Mouse (Mus musculus) NIH3T3 (cell line): Measurements from ENCODE around the gene Nav2.

ENCODE experiments used
- DNase-seq: peaks from one replicate; pipeline ENCODE4 v3.0.0-alpha.2; 2012; ENCODE audit warnings: low read depth

Gene Nav2

DNA sequence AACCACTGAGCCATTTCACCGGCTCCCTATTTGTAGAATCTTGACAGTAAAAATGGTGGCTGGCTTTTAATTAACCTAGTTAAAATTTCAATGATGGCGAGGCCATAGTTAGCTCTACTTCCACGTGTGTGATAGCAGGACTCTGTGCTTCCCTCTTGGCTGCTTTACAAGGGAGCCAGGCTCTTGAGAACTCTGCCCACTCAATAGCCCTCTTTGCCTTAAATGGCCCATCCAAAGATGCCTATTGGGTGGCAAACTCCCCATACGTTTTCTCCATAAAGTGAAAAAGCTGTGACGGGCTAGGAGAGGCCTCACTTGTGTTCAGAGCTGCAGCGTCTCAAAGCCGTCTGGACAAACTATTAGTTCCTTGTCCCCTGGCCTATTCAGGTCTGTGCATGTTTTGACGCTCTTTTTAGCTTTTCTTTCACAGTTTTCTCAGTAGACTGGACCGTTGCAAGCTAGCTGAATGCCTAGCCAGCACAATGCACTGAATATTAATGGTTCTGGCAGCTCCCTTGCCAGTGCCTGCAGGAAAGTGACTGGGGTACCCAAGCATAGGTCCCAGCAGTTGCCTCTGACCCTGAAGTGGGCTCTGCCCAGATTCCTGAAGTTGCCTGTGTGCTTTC, 453.1 kb downstream of the Nav2 start:
- no peak for DNase-seq

DNA sequence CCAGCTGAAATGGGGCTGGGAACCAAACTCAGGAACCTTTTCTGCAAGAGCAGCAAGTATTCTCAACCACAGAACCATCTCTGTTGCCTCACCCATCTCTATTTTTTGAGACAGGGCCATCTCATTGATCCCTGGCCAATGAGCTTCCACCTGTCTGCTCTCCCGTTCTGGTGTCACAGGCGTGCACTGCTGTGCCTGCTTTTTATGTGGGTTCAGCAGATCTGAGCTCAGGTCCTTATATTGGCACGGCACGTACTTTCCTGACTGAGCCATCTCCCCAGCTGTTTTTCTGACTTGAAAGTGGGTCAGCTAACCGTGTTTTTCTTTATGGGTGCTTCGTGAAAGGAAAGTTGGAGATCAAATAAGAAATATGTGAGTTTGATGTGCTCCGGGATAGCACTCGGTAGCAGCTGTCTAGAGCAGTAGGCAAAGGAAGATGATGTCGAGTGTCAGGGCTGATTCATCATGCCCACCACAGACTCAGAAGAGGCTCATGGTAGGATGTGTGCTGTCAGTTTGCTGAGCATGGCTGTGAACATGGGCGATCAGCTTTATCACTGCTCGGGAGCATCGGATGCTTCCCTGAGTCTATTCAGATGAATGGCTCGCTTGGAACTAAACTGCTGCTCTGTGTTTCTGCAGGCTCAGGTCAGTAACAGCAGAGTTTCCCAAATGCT, 456.1 kb downstream of the Nav2 start:
- DNase-seq = no peak

DNA sequence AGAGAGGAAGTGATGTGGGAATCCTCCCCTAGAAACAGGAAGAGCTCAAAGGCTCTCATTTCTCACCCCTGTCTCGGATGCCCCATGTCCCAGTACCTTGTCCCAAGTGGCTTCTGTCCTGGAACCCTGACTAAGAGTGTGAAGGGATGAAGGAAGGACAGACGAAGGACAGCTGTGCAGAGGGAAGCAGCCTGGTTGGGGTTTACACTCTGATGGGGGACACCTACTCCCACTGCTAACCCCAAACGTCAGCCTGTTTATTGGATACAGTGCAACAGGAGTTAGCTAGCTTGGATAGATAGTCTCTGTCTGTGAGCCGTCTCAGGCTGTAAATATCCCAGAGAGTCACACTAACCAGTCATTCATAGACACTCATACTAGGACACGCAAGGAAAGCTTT, 460.1 kb downstream of the Nav2 start:
- DNase-seq = no peak

DNA sequence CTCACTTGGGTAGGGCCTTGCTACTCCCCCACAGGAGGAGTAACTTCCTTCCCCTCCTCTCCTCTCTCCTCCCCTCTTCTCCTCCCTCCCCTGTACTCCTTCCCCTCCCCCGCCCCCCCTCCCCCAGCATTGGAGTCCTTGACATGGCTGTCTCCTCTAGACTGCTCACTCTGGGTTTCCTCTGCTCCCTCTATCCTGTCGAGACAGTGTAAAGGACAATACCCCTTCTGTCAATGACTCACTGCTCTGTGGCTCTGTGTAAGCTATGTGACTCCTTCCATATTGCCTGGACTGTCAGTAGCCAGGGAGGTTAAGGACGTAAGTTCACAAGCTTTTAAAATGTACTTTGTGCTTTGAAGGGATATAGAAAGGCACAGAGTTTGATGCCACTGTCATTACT, 460.5 kb downstream of the Nav2 start:
- no peak for DNase-seq

DNA sequence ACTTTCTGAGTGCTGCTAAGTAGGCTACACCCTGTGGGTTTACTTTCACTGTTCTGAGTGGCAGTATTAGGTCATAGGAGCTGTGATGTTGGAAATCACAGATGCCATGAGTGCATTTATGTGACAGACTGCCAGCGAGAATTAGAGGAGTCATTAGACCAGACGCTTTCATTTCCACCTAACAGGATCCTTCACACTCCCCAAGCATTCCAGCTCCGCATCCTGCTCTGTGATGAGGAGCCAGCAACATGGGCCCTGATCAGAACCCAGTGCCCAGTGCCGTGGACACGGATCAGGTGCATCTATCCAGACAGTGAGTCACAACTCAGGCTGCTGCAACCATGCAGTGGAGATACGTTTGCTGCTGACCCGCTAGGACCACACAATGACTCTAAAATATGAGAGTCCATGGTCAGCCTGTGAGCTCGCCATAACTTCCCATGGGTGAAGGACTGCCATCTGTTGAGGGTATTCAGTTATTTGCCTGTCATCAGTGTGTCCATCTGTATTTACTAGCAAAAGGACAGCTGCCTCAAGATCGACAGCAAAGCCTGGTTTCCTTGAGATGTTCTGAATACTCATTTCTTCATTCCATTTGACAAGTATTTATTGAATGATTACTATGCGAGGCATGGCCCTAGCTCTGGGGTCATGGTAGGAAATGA, 461.4 kb downstream of the Nav2 start:
- no peak for DNase-seq

DNA sequence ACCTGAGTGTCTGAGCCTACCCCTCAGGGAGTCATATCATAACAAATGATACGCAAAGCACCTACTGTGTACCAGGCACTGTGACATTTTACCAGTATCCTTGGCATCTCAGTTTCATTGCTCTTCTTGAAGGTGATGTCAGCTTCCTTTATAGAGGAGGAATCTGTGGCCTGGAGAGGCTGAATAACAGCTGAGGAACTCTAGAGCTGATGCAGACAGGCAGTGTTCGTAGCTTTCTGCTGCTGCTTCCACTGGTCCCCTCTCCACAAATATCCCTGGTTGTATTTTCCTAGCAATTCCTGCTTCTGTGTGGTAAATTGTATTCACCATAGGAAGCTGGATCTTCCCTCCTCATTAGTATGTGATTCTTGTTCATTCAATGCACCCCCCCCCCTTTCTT, 462.8 kb downstream of the Nav2 start:
- DNase-seq = no peak

DNA sequence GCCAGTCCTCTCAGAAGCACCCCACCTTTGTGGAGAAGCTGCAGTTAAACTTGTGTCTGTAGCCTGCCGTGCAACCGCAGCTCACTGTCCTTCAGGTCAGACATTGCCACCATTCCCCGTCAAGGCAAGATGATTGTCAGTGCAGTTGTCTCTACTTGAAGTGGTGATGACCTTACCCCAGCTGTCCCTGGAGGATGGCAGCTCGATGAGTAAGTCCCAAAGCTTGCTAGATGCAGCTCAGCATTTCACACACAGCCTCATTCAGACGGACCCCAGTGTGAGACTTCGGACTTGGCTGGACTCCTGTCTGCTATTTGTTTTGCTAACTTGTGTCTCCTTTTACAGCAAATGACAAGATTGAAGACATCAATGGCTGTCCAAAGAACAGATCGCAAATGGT, 463.5 kb downstream of the Nav2 start:
- DNase-seq = no peak

DNA sequence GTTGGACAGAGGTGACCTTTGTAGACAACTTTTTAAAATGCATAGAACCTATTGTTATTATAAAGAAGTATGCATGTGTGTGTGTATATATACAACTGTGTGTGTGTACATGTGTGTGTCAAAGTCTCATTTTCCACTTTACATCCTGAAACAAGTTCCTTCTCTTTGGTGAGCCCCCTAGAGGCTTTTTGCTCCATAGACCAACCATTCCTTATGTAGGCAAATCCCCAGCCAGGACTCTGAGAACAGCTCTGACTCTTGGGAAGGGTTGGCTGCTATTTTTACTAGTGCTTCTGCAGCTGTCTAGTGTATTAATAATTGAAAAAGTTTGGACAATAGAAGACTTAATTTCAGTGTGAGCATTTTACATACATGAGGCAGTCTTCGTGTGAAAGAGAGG, 464.7 kb downstream of the Nav2 start:
- peak; percentile 36 for DNase-seq

DNA sequence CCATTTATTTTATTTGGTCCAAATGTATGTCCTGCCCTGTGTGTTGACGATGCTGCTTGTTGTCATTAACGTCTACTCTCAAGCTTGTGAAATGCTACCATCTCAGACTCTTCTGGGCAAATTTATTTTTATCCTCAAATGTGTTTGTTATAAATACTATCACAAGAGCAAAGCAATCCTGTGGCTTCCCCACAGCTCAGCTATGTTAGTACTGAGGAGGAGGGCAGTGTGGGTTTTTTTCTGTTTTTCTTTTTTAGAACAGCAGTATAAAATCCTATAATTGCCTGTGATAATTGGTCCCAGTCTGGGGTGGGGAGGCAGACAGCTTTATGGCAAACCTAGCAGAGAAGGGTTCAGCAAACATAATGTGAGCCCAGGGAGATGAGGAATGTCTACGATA, 465.1 kb downstream of the Nav2 start:
- DNase-seq = no peak

DNA sequence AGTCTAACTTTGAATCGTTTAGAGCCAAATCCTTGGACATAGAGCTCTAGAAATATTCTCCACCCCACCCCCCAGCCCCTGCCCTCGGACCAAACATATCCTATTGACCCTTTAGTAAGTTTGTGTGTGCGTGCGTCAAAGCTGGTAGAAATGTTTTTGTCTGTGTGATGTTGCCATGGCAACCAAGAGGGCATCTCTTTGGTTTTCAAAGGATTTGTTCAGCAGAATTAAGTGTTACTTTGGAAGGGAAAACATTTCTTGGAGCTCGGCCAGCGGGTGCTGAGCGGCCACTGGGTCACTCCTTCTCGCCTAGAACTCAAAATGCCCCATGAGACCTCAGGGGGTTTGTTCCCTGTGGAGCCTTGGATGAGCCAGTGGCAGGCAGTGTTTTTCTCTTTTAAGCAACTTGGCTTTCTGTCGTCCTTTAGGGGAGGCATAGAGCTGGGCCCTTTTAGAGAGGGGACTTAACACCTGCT, 467.0 kb downstream of the Nav2 start:
- DNase-seq = no peak

DNA sequence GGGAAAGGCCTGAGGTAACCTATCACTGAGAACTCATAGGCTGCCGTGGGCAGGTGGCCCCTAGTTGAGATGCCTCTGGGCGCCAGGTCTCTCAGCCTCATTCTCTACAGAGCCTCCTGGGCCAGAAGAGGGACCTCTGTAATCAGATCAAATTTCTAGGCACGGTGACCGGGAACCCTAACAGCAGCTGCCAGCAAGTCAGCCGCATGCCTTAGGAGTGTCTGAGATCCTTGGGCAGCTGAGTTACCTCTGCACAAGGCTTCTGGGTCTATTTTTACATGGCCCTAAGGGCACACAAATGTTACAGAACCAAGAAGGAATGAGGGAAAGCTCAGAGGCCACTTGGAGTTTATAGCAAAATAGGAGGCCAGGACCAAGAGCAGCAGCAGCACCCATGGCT, 470.1 kb downstream of the Nav2 start:
- DNase-seq = no peak

DNA sequence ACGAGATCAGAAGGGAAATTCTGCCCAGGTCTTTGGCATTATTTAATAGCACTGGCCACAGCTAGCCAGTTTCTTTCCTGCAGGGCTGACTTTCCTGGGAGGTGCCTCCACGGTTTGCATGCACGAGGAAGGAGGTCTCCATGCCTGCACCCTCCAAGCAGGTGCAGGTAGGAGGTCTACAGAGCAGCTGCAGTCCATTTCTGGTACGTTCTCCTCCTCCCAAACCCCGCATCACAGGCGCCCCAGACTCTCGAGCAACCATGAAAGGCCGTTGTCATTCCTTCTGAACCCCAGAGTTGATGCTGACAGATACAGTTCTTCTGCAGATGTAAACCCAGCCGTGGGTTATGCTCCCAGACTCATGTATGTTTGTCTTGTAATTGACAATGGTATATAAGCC, 472.4 kb downstream of the Nav2 start:
- DNase-seq = no peak

DNA sequence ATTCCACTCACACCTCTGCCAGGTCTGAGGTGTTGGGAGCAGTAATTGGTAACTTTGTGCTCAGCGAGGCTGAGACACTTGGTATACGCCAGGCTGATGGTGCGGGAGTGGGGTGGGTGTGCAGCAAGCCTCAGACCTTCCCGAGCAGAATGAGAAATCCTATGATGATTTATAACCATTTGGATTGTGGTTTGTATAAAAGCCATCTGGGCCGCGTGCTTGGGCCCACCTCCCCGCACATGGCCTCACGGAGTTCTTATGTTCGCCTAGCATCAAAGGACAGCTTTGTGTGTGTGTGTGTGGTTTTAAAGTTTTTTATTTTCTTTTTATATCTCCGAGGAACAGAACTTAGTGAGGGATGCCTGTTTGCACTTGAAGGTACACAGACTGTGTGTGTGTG, 474.4 kb downstream of the Nav2 start:
- peak; percentile 40 for DNase-seq

DNA sequence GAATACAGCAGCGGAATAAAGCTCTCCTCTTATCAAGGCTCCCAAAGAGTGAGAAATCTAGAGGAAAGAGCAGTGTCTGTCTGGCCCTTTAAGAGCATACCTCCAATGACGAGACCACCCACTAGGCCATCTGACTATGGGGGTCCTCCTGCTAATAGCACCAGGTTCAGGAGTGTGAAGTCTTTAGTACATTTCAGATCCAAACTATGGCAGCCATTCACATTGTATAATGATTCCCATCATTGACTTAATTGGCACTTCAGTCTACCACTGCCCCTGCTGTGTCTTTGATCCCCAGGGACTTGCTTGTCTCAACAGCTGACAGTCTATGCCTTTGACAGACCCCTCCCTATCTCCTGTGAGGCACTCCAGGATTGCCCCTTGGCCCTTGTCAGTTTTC, 479.6 kb downstream of the Nav2 start:
- no peak for DNase-seq

DNA sequence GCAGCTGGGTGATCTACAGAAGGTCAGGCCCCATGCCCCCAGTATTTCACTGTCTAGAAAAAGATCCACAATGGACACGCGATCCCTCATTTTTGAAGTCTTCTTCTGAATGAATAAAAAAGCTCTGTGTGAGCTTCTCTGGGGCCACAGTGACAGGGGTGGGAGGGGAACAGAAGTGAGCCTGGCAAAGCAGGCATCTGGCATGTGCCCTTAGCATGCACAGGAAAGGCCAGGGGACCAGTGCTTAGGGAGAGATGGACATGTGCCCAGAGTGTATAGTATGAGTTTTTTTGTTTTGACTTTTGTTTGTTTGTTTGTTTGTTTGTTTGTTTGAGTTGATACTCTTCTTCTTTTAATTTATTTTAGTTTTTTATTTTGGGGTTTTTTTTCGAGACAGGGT, 481.8 kb downstream of the Nav2 start:
- DNase-seq = no peak

DNA sequence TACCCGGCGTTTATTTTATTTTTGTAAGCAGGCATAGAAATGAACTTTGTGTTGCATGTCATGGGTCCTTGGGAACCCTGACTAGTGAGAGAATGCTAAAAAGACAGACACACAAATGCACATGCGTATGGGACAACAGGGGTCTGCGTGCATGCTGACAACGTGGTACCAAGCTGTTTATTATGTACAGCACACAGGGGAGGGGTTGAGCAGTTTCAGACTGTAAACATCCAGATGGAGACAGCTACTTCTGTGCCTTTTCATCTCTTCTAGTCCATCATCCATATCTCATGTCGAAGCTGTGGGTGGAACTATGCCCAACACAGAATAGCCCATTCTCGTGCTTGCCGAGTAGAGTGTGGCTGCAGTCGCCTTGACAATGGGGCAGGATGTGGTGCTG, 482.3 kb downstream of the Nav2 start:
- no peak for DNase-seq

DNA sequence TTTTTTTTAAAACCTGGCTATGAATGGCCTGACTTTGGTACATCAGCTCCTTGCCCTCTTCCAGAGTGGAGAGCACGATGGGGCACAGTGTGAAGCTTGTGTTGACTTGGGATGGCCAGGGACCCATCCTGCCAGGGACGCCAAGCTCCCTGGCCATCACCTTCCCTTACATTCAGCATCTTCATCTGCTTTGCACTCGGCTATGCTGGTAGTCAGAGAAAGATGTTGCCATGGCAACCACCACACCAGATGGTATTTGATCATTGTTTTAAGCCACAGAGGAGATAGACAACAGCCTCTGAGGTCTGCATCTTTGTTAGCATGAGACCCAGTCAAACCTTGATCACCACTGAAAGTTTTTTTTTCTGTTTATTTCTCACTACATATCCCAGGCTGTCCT, 483.7 kb downstream of the Nav2 start:
- DNase-seq = no peak

DNA sequence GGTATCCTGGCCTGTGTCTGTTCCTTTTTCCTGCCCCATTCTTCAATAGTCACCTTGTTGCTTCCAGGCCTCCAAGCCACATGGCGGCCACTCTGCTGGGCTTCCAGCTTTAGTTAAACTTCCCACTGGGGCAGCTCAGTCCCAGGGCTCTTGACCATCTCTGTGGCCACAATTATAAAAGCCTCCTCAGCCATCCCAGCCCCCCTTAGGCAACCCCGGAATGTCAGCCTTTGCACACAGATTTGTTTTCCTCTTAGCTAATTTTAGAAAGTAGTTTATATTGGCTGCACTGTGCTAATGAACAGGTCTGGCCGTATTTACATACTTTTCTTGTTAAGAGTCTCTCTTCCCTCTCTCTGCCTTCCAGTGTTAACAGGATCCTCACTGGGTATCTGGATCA, 484.3 kb downstream of the Nav2 start:
- no peak for DNase-seq

DNA sequence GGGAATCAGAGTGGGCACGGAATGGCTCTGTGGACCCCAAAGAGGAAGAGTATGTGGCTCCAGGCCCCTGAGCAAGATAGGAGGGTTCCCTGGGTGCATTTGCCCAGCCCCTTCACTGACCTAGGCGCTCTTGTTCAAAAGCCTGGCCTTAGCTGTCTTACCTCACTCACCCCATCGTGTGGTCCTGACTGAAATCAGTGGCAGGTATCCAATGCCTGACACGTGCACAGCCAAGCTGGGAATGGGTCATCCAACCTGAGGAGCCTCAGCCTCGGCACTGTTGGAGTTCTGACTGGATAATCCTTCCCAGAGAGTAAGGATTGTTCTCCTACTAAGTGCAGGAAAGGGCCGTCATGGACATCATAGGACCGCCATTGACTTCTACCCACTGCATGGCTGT, 485.3 kb downstream of the Nav2 start:
- no peak for DNase-seq

DNA sequence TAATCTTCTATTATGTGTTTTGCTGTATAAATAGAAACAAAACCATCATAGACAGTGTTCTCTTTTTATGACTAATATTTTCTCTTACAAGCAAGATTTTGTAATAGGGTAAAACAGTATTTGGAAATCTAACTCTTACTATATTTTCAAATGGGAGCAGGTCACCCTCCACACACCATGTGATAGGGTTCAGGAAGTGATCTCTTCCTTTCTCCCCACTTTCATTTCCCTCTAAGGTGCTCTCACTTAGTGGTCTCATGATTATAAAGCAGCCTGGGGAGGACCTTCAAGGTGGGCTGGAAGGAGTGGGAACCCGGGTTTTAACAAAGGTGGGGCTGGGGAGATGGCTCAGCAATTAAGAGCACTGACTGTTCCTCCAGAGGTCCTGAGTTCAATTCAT, 487.7 kb downstream of the Nav2 start:
- peak; percentile 59 for DNase-seq

DNA sequence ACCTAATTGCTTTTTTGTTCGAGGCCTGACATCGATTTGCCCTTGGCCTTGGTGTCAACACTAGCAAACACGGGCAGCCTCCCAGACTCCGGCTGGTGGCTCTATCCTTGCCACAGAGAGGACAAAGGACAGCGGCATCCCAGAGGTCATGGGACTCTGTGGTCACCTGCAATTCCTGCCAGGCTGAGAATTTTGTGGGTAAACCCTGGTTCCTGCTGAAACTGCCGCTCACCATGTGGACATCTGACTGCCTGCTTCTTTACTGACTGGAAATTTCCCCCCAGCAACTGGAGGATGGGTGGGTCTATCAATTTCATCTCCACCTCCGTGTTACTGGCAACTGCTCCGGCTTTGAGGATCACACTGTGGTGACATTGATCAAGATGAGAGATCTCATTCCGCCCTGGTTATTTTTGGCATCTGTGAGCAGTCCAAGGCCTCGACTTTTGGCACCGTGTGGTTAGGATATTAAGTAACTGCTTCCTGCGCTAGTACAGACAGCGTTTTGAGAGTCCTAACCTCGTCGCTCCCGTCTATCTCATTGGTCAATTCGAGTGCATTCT, 489.0 kb downstream of the Nav2 start:
- peak; percentile 38 for DNase-seq

DNA sequence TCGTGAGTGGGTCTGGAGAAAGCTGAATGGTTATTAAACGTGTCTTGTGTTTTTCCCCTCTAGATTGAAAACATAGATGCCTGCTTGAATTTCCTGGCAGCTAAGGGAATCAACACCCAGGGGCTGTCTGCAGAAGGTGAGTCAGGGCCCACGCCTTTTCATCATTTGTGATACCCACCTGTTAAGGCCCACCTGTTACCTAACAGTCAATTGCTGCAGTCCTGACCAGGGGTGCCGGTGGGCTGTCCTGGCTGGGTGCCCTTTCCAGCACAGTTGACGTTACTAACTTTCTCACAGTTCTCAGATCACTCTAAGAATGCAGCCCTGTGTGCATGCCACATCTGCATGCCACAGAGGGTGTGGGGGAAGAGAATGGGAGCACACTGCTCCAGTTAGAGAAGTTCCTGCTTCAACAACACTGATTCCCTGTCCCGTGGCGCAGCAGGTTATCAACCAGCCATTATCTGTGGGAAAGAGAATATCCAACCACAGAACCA, 489.6 kb downstream of the Nav2 start:
- no peak for DNase-seq

DNA sequence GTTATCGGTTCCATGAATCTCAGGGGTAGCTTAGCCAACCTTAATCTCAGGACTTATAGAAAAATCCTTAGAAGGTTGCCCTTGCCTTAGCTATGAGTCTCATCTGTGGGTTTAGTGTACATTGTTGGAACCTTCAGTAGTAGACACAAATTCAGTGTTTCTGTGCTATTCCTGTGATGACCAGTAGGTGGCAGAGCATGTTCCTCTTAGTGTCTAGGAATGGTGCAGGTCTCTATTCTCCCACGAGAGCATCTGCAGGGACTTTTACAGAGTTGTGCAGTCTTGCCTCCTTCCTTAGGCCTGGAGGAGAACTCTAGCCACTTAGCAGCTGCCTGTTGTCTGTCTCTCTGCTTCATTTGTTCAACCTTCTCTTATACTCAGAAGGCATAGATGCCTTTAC, 490.8 kb downstream of the Nav2 start:
- DNase-seq = peak; percentile 86
